Mouse (Mus musculus) stomach, postnatal 0 days (tissue): Measurements from ENCODE around the gene Cnih2. TPM values are rescaled to one million over a fixed set of nuclear protein-coding genes. Genes with fewer than 3 reads are reported as not detected.

Source experiments
- ATAC-seq: fragments of 200-750 bp; cut with Nextera tagmentation; 2 replicates; pipeline ENCODE4 v1.8.0; 2017; ENCODE audit not compliant: low FRiP score, low TSS enrichment
- DNase-seq: peaks from one replicate; pipeline ENCODE4 v3.0.0-alpha.2; 2016; ENCODE audit warnings: low spot score
- H3K27ac ChIP-seq: fragments of 300-500 bp; sonication (generic); replicated peaks from 2 replicates; pipeline ENCODE4 v1.5.1; 2014; ENCODE audit warnings: mild to moderate bottlenecking, control low read depth
- H3K27me3 ChIP-seq: fragments of 300-500 bp; sonication (generic); 2 replicates; pipeline ENCODE4 v1.6.1; 2014; ENCODE audit warnings: low read length; ENCODE audit not compliant: control insufficient read depth, insufficient read depth
- H3K36me3 ChIP-seq: fragments of 300-500 bp; sonication (generic); 2 replicates; pipeline ENCODE4 v1.6.1; 2014; ENCODE audit warnings: low read length, mixed read lengths; ENCODE audit not compliant: control insufficient read depth, insufficient read depth
- H3K4me1 ChIP-seq: fragments of 300-500 bp; sonication (generic); replicated peaks from 2 replicates; pipeline ENCODE4 v1.6.1; 2014; ENCODE audit warnings: antibody characterized with exemption; ENCODE audit not compliant: control insufficient read depth, insufficient read depth
- H3K4me2 ChIP-seq: fragments of 300-500 bp; sonication (generic); replicated peaks from 2 replicates; pipeline ENCODE4 v1.6.1; 2014; ENCODE audit warnings: low read depth, mild to moderate bottlenecking, control low read depth, moderate library complexity
- H3K4me3 ChIP-seq: fragments of 300-500 bp; sonication (generic); 2 replicates; pipeline ENCODE4 v1.5.1; 2014; ENCODE audit warnings: low read depth, low read length, control low read depth
- H3K9ac ChIP-seq: fragments of 300-500 bp; sonication (generic); 2 replicates; pipeline ENCODE4 v1.6.1; 2014; ENCODE audit warnings: mild to moderate bottlenecking, low read length, control low read depth, mixed read lengths
- H3K9me3 ChIP-seq: fragments of 300-500 bp; sonication (generic); 2 replicates; pipeline ENCODE4 v1.6.1; 2016; ENCODE audit warnings: low read length; ENCODE audit not compliant: control insufficient read depth
- CTCF ChIP-seq: IDR thresholded peaks from 2 replicates; pipeline ENCODE4 v1.5.1; 2016; ENCODE audit warnings: antibody characterized with exemption, low read depth, mild to moderate bottlenecking, moderate library complexity
- EP300 ChIP-seq: optimal IDR thresholded peaks from 2 replicates; pipeline ENCODE3; 2016; ENCODE audit warnings: antibody characterized with exemption
- WGBS: fragments of 180-500 bp; shearing (Covaris S2); extraction: QIAGEN DNeasy Blood & Tissue Kit; methylation state at CpG from one replicate; pipeline ENCODE4 v1.1.7; 2014; 5-methylcytosine and 5-hydroxymethylcytosine counted together
- polyA plus RNA-seq: library from polyadenylated mRNA; unstranded; fragments of >200 nt; fragmentation: Nextera tagmentation; extraction: Ambion mirVana; gene quantifications from 2 replicates; pipeline ENCODE4 v1.2.1, GENCODE M21; 2015

Gene Cnih2
- polyA plus RNA-seq, 1 experiment from 2014 or later, result 5.6 TPM

- TF ChIP-seq CTCF, result peak; percentile 78
- TF ChIP-seq EP300, result no peak
- Histone ChIP-seq H3K4me1 (peaks cover 3% of the 10 kb centered on the region; the same call in 1 of the 2 replicates), H3K27me3 (no peaks in the 10 kb centered on the region; the same call in 1 of the 2 replicates), H3K9me3 (no peaks in the 10 kb centered on the region), H3K9ac (no peak overlapping the region), H3K36me3 (no peaks in the 10 kb centered on the region), H3K27ac (no peak overlapping the region), H3K4me2 (peak overlapping the region; percentile 73), H3K4me3 (peak overlapping the region; percentile 60)
- 2% methylated on average over 15 of the region's 15 CpGs for WGBS
- ATAC-seq (peak; percentile 27; the same call in 1 of the 2 replicates), DNase-seq (peak; percentile 74)
Observed at GRCm38 (mm10) chr19:5073028-5073427, 25.3 kb downstream of the Cnih2 start.

DNA sequence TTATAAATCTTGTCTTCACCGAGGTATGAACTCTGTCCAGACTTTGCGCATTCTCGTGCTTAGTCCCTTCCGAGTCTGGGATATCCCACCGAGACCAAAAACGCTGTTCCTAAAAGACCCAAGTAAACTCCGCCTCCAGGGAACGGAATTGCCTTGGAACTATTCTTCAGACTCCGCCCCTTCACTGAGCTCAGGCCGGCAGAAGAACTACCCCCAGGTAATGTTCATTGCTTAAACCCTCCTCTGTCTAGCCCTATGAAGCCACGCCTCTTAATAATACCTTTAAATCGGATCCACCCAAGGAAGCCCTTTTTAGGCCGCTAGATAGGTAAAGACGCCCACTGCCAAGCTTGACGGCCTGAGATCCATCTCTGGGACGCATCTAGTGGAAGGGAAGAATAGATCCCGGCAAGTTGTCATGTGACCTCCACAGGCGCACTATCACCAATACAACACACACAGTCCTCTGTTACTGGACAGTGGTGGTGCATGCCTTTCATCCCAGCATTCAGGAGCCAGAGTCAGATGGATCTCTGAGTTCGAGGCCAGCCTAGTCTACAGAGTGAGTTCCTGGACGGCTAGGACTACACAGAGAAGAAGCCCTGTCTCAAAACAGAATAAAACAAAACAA is 25.8 kb downstream of the Cnih2 start:
- no peaks in the 10 kb centered on the region; the same call in 1 of the 2 replicates for H3K27me3 ChIP-seq
- H3K4me2 ChIP-seq, result peak overlapping the region; percentile 73
- H3K9me3 ChIP-seq, result no peaks in the 10 kb centered on the region
- DNase-seq (no peak), ATAC-seq (peak; percentile 22; the same call in 1 of the 2 replicates)
- peaks cover 5% of the 10 kb centered on the region; the same call in 1 of the 2 replicates for H3K4me1 ChIP-seq
- no peaks in the 10 kb centered on the region for H3K36me3 ChIP-seq
- TF ChIP-seq EP300, result no peak
- TF ChIP-seq CTCF, result no peak; the same call in 1 of the 2 replicates
- H3K27ac ChIP-seq, result peak overlapping the region; percentile 81
- WGBS, result 1% methylated on average over 20 of the region's 20 CpGs
- H3K9ac ChIP-seq, result no peak overlapping the region
- peak overlapping the region; percentile 60 for H3K4me3 ChIP-seq

DNA sequence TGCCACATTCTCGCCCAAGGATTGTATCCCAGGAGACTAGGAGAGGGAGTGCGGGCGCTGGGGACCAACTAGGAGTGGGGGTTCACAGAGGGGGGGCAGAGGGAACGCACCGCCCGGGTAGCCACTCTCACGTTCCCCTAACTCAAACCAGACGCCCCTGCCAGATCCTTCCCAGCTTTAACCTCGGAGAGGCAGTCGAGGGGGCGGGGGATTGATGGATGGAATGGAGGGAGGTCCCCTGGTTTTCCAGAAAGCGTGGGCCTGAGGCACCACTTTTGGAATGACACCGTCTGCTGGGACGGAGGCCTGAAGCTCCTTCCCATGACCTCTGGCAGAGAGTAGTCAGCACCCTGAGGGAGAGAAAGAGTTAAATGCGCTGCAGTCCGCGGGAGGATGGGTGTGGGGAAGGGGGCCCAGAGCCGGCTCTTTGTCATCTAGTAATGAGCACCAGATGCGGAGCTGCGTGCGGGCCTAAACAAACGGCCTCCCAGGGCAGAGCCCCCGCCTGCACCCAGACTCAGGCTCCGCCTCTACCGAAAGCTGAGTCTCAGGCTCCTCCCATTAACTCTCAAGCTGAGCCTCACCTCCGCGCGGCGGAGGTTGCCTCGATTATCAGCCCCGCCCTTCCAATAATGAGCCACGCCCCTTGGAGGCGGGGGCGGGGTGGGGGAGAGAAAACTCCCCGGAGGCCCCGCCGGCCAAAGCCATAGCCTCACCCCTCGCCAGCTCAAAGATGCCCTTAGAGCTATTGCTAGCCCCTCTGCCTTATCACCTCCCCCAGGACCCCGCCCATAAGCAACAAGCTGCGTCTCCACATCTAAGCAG is 26.6 kb downstream of the Cnih2 start:
- Histone ChIP-seq H3K4me3 (peak overlapping the region; percentile 60), H3K27ac (peak overlapping the region; percentile 81), H3K4me2 (peak overlapping the region; percentile 73), H3K9me3 (no peaks in the 10 kb centered on the region), H3K27me3 (no peaks in the 10 kb centered on the region; the same call in 1 of the 2 replicates), H3K9ac (peak overlapping the region; percentile 53), H3K4me1 (peaks cover 9% of the 10 kb centered on the region; the same call in 1 of the 2 replicates), H3K36me3 (no peaks in the 10 kb centered on the region)
- TF ChIP-seq EP300, result no peak
- no peak for TF ChIP-seq CTCF
- DNase-seq, result peak; percentile 85
- WGBS, result 2% methylated on average over 37 of the region's 40 CpGs
- ATAC-seq, result peak; percentile 84

DNA sequence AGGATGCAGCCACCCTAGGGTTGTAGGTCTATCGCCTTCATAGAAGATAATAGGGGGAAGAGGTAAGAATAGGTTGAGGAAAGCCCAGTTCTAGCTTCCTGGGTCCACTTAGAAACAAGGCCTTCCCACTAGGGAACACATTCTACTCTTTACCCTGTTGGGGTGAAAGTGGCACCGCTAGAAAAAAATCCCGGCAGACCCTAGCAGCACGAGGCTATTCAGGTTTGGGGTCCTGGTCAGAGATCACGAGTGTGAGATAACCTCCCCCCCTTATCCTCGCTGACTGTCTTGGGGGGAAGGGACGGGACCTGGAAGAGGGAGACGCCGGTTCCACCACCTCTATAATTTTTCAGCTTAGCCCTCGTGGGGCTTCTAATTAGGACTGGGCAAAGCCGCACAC is 27.2 kb downstream of the Cnih2 start:
- peak overlapping the region; percentile 73 for H3K4me2 ChIP-seq
- no peaks in the 10 kb centered on the region for H3K36me3 ChIP-seq
- H3K4me1 ChIP-seq, result peaks cover 9% of the 10 kb centered on the region; the same call in 1 of the 2 replicates
- no peak for ATAC-seq
- DNase-seq, result no peak
- H3K9me3 ChIP-seq, result no peaks in the 10 kb centered on the region
- H3K4me3 ChIP-seq, result peak overlapping the region; percentile 60
- H3K27me3 ChIP-seq, result no peaks in the 10 kb centered on the region; the same call in 1 of the 2 replicates
- peak overlapping the region; percentile 53 for H3K9ac ChIP-seq
- H3K27ac ChIP-seq, result peak overlapping the region; percentile 81
- WGBS, result 14% methylated on average over 11 of the region's 11 CpGs
- TF ChIP-seq EP300 (no peak), CTCF (no peak)

DNA sequence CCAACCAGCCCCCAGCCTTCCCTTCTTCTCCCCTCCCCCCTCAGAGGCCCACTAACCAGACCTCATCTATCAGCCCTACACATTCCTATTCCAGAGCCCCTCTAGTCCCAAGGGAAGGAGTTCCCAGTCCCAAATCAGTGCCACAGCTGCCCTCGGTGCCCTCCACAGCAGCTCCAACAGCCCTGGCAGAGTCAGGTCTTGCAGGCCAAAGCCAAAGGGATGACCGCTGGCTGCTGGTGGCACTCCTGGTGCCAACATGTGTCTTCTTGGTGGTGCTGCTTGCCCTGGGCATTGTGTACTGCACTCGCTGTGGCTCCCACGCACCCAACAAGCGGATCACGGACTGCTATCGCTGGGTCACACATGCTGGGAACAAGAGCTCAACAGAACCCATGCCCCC is 28.3 kb downstream of the Cnih2 start:
- Histone ChIP-seq H3K27me3 (no peaks in the 10 kb centered on the region; the same call in 1 of the 2 replicates), H3K9me3 (no peaks in the 10 kb centered on the region), H3K36me3 (no peaks in the 10 kb centered on the region), H3K4me2 (peak overlapping the region; percentile 73), H3K9ac (peak overlapping the region; percentile 31; the same call in 1 of the 2 replicates), H3K4me3 (peak overlapping the region; percentile 60), H3K4me1 (peaks cover 9% of the 10 kb centered on the region; the same call in 1 of the 2 replicates), H3K27ac (no peak overlapping the region)
- no peak for ATAC-seq
- TF ChIP-seq CTCF (no peak), EP300 (no peak)
- DNase-seq, result no peak
- WGBS, result 76% methylated on average over 7 of the region's 7 CpGs
